Mouse (Mus musculus) c-Kit-negative CD71-positive TER-119-positive erythroid progenitor cells, embryonic 14.5 days (primary cell): ENCODE results near the gene Dner.

Experiments used
- DNase-seq: peaks from one replicate; pipeline ENCODE4 v3.0.0-alpha.2; 2013; ENCODE audit warnings: low read depth, low spot score

The Dner gene

GRCm38 (mm10) chr1:84443640-84444039 is 252.4 kb downstream of the Dner start:
- DNase-seq = no peak

GRCm38 (mm10) chr1:84443050-84443449 is 253.0 kb downstream of the Dner start:
- no peak for DNase-seq

GRCm38 (mm10) chr1:84441419-84441818 is 254.6 kb downstream of the Dner start:
- DNase-seq = no peak

- DNase-seq = no peak
These were observed 258.5 kb downstream of the Dner start for GRCm38 (mm10) chr1:84437565-84437964.

GRCm38 (mm10) chr1:84436281-84436680 is 259.7 kb downstream of the Dner start:
- no peak for DNase-seq

- no peak for DNase-seq
These were observed 262.6 kb downstream of the Dner start for GRCm38 (mm10) chr1:84433291-84433980.

GRCm38 (mm10) chr1:84432311-84432710 is 263.7 kb downstream of the Dner start:
- DNase-seq = no peak

GRCm38 (mm10) chr1:84428331-84428730 is 267.7 kb downstream of the Dner start:
- no peak for DNase-seq

- DNase-seq = no peak
These were observed 268.3 kb downstream of the Dner start for GRCm38 (mm10) chr1:84427757-84428156.

GRCm38 (mm10) chr1:84426679-84427078 is 269.3 kb downstream of the Dner start:
- no peak for DNase-seq

GRCm38 (mm10) chr1:84422881-84423280 is 273.1 kb downstream of the Dner start:
- DNase-seq = no peak

- no peak for DNase-seq
These were observed 274.2 kb downstream of the Dner start for GRCm38 (mm10) chr1:84421845-84422244.

GRCm38 (mm10) chr1:84419416-84419815 is 276.6 kb downstream of the Dner start:
- no peak for DNase-seq

- no peak for DNase-seq
These were observed 277.5 kb downstream of the Dner start for GRCm38 (mm10) chr1:84418511-84418910.

GRCm38 (mm10) chr1:84417761-84418238 is 278.2 kb downstream of the Dner start:
- DNase-seq = no peak

GRCm38 (mm10) chr1:84417276-84417675 is 278.7 kb downstream of the Dner start:
- DNase-seq = no peak

- DNase-seq = no peak
These were observed 281.6 kb downstream of the Dner start for GRCm38 (mm10) chr1:84414464-84414863.

- DNase-seq = no peak
These were observed 286.5 kb downstream of the Dner start for GRCm38 (mm10) chr1:84409514-84409913.

- DNase-seq = no peak
These were observed 287.1 kb downstream of the Dner start for GRCm38 (mm10) chr1:84408873-84409272.

- no peak for DNase-seq
These were observed 289.1 kb downstream of the Dner start for GRCm38 (mm10) chr1:84406891-84407290.

- no peak for DNase-seq
These were observed 290.3 kb downstream of the Dner start for GRCm38 (mm10) chr1:84405551-84406290.

- DNase-seq = no peak
These were observed 291.1 kb downstream of the Dner start for GRCm38 (mm10) chr1:84404880-84405279.

- DNase-seq = no peak
These were observed 293.9 kb downstream of the Dner start for GRCm38 (mm10) chr1:84402154-84402553.
